Mouse (Mus musculus): ENCODE measurements around the gene Sipa1l3.
A peak's percentile ranks its signal among the peaks of the same experiment; 100 is the strongest.

Sipa1l3 gene

DNA sequence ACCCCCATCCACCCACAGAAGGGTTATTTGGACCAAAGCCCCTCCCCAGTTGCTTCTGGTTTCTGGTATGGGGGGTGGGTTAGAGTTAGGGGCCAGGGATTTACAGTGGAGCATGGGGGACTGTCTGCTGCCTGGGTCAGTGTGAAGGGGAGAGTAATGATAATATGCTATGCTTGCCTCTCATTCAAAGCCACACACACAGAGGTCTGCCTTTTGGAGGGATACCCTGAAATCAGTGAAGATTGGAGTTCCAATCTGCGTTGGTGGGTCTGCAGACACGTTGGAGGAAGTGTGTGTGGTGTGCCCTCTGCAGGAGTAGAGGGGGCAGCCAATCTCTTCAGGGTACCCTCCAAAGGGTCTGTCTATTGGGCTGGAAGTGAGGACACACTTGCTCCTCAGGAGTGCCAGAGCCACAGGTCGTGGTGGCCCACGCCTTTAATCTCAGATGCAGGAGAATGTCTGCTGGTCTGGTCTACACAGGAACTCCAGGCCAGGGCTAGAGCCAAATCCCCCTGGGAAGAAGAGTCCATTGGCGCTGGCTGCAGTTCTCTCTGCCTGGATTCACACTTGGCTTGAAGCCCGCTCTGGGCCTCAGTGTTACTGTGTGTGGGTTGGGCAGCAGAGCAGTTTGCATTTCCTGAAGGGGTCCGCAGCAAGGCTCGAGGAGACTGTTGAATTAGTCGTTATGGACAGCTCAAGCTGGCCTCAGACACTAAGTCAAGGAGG lies 213.0 kb downstream of the Sipa1l3 start:
- DNase-seq (ENCODE audit: low spot score): no peak

DNA sequence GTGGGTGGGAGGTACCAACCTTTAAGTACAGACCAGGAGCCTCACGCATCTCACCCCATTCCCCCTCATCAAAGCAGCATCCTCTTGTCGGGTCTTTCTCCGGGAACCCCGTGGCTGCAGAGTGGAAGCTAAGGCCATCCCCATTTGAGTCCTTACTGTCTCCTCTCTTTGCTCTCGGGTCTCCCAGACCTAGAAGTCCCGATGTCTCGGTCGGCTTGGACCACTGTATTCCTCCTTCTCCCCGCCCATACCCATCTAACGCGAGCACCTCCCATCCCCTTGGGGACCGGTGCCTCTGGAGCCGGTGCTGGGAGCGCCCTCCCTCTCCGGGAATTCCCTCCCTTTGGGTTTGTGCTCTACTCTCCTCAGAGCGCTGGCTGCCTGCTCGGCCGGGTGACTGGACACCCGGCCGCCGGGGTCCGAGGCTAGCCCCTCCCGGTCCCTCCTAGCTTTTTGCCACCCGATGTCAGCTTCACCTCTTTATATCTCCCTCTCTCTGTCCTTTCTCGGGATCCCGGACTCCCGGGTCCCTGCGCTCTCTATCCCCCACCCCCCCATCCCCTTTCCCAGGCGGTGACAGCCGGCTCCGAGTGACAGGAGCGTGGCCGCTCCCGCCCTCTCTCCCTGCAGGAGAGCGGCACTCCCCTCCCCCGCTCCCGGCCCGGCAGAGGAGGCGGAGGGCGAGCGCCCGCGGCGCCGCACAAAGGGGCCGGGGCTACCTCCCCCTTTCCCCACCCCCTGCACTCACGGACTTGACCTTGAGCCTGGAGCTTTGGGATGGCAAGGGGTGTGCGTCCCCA lies 213.8 kb downstream of the Sipa1l3 start:
- DNase-seq (ENCODE audit: low spot score): peak; percentile 66

DNA sequence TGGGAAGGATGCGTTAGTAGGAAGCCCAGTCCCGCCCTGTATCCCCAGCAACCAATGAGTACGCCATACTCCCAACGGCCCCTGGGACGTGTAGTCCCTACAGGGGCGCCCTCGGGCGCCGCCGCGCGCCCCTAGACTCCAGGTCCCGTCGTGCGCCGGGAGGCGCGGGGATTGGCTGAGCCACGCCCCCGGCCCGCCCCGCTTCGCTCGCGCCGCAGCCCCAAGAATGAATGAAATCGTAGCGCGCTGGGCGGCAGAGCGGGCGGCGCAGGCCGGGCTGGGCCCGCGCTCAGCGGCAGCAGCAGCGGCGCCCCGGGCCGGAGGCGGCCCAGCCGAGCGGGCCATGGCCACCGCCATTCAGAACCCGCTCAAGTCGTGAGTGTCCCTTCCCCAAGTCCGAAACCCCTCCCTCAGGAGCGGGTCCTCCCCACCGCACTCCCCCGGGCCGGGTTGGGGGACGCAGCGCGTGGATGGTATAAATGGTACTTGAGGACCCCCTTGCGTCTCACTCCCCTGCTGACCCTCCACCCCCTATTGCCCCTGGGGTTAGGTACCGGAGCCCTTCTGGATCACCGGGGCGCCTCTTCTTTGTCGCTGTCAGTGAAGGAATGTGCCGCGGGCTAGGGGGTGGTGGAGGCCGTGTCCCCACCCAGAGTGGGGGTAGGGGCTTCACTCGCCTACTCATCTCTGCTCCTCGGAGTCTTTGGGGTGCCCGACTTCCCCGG lies 214.5 kb downstream of the Sipa1l3 start, which contains the start of gene Dpf1:
Gene Dpf1 (plus strand): TSS at position 214 of the 725 bp plus-strand sequence.
- peak; percentile 89 for DNase-seq (ENCODE audit: low spot score)

DNA sequence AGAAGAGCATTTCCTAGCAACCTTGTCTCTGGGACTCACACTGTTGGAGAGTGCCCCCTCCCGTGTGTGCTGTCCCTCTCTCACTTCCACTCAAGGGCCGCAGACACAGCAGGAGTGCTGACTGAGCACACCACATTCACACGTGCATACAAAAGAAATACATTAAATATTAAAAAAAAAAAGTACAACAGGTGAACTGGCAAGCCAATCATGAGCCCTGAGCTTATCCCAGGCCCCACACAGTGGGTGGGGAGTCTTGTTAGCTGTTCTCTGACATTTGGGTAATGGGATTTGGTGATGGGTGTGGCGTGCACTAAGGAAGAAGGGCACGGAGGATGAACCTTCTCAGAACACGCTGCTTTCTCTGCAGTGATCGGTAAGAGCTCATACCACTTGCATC lies 215.8 kb downstream of the Sipa1l3 start:
- no peak for DNase-seq (ENCODE audit: low spot score)

DNA sequence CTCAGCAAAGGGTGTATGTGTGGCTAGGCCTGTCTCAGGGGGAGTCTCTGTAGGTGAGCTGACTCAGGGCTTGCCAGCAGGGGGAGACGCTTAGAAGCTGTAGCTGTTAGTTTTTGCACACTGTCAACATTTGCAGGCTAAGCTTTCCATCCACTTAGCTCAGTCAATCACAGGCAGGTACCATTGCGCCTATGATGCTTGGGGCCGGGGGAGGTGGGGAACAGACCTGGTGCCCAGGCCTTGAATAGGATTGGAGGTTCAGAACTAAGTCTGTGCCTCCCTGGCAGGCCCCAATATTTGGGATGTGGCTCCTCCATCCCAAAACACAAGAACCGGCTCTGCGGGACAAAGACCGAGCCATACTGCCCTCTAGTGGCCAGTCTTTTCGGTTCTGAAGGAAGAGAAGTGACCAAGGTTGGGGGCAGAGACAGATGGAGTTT lies 217.3 kb downstream of the Sipa1l3 start:
- DNase-seq (ENCODE audit: low spot score): peak; percentile 92

DNA sequence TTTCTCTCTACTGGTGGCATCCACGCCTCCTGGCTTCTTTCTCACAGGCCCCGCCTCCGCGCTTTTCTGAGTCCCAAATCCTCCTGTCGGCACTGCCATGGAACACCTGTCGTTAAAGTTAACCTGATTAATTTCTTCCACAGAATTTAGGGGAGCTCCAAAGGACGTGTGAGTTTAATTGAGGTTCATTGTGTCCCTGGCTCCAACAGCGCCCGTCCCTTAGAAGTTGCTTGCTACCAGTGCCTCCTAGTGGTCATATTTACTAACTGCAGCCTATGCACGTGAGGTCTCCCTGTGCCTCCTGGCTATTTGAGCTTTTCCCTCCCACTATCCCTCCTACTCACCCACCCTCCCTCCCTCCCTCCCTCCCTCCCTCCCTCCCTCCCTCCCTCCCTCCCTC lies 221.4 kb downstream of the Sipa1l3 start:
- DNase-seq (ENCODE audit: low spot score): peak; percentile 92

DNA sequence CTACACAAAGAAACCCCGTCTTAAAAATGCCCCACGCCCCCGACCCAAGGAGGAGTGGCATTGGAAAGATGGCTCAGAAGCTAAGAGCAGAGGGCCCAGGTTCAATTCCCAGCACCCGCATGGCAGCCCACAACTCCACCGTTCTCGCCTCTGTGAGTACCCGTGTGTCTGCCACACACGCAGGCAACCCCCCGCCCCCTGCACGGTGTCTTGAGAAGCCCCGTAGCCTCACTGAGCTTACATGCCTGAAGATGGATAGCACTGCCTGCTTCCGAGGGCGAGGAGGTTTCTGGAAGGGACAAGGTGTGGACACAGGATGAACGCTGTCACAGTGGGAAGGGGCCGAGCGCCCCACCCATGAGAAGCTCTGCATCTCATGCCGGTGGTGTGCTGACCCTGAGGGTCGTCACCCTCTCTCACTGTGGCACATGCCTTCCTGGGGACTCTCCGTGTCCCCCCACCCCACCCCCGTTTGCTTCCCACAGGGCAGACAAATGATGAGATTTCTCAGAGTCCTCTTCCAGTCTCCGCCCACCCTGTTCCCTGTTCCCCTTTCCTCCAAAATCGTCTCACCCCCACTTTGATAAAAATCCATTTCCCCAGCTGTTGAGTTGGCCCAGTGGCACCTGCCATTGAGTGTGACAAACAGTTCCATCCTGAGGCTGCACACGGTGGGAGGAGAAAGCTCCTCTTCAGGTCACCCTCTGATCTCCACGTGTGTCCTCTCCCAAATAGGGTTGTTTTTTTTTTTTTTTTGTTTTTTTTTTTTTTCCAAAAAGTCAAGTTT lies 222.4 kb downstream of the Sipa1l3 start:
- no peak for DNase-seq (ENCODE audit: low spot score)

DNA sequence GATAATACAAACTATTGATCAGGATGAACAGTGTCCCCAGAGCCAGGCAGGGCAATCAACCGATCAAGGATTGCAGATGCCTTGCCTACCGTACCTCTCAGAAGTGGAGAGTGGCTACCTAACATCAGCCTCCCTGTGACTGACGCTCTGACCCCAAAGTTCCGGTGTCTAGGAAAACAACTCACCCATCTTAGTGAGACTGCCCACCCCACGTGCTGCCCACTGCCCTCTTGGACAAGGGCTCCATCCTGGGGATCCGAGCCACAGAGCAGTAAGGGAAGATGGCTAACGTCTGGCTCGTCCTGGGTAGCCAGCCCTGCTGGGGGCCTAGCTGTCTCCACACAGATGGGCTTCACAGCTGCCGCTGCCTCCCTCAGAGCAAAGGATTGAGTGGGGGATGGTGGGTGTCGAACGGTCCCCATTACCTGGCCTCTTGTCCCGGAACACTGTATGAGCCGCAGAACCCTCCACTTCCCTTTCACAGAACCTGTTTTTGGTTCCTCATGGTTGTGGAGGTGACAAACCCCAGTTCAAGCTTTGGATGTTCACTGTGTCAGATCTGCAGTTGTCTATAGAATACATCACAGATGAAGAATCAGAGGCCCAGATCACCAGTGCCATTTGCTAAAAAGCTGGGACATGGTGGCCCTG lies 224.2 kb downstream of the Sipa1l3 start:
- no peak for DNase-seq (ENCODE audit: low spot score)

DNA sequence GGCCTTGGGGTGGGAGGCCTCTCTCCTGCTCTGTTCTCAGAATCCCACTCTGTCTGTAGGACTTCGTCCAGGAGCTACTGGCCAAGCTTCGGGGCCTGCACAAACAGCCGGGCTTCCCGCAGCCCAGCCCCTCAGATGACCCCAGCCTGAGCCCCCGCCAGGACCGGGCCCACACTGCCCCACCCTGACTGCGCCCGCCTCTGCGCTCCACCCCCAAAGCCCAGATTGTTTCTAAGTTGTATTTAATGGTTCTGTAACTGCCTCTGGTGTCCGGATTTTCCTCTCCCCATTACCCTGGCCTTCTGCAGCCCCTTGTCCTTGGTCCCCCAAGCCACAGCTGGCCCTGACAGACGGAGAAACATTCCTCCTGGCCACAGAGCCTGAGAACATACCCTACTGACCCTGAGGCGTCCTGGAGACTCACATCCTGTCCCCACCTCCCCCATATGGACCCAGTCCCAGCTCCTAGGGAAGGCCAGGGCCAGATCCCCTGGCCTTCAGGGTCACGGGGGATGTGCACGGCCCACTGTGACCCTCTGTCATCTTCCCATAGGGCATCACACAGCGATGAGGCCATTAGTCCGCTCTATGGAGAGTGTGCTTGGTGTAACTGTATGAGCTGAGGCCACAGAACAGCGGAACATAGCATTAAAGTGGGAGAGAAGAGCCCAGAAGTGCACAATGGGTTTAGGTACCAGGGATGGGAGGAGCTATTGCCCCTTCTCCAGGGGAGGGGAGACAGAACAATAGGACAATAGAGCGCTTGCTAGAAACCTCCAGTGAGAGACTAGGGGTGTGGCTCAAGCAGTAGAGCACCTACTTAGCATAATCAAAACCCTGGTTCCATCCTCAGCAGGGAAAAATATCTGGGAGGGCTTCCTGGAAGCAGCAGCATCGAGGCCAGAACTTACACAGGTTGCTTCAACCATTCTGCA lies 225.0 kb downstream of the Sipa1l3 start:
- no peak for DNase-seq (ENCODE audit: low spot score)

DNA sequence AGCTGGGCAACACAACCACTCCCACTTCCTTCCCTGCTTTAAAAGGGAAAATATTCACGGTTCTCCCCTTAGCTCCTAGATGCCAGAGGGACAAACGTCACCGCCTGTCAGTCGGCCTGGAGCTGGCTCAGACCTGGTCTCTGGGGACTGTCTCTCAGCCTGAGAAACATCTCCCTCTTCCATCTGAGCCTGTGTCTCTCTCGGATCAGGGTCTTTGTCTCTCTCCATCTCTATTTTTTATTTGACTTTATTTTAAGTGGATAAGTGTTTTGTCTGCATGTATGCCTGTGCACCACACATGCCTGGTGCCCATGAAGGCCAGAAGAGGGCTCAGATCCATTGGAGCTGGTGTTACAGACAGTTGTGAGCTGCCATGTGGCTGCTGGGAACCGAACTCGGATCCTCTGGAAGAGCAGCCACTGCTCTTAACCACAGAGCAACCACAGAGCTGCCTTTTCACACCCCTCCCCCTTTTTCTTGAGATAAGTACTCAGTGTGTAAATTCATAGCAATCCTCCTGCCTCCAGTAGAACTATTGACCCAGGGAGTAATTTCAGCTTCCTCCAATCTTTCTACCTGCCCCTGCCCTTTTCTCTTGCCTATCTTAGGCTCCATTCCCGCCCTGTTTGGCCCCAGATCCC lies 225.9 kb downstream of the Sipa1l3 start:
- no peak for DNase-seq (ENCODE audit: low spot score)

DNA sequence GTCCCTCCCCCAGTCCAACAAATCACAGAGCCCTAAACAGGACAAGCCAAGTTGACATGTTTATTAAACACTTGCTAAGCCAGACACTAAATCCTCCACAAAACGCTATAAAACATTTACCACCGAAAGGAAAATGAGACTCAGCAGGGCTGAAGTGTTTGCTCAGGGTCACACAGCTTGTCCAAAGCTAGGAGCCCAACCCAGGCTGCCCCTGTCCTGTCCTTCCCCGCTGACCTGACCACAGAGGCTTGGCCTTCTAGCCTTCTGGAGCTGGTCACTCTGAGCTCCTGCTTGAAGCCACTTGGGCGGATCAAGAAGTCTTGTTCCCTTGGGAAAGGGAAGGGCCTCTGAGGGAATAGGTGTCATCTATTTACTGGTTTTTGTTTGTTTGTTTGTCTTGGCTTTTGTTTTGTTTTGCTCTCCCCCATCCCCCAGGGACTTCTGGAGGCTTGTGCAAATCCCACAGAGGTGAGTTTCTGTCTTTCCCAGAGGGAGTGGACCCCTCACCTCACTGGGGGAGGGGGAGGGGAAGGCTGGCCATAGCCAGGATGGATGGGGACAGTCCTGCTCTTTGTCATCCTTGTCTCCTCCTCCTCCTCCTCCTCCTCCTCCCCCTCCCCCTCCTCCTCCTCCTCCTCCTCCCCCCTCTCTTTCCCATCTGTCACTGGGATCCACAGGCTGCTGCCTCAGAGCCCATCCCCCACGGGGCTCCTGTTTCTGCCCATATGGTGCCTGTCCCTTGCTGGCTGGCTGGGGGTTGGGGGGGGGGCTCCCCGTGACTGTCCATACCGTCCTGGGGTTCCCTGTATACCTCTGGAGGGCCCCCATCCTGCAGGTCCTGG lies 226.6 kb downstream of the Sipa1l3 start:
- DNase-seq (ENCODE audit: low spot score): peak; percentile 69

DNA sequence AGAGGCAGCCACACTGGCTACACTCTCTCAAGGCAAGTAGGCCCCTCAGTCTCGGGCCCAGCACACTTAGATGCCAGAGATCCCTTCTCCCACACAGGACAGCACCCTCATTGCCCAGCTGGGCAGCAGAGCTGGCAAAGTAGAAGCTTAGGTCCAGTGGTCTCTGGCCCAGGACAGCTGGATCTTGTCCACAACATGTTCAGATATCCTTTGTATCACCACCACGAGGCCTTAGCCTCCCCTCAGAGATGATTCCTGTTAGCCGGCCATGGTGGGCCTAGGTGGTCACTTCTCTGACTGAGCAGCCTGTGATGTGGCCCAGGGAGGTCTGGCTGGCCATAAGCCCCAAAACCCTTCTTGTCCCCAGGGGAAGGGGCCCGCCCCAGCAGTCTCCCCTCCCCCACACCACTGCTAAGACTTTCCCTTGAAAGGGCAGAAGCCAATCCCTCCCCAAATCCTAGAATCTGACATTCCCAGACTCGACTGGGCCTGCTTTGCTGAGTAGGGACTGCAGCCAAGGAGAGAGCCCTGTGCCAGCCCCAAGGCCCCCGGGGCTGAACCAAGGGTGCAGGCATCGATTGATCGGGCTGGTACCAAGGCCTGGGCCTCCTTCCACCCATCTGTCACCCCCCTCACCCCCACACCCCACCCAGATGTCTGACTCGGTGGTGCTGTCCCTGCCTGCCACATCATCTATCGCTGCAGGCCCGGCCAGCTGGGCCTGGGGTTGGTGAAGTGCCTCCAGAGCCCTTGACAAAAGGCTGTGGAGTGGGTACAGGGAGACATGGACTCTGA lies 227.6 kb downstream of the Sipa1l3 start:
- DNase-seq (ENCODE audit: low spot score): no peak

DNA sequence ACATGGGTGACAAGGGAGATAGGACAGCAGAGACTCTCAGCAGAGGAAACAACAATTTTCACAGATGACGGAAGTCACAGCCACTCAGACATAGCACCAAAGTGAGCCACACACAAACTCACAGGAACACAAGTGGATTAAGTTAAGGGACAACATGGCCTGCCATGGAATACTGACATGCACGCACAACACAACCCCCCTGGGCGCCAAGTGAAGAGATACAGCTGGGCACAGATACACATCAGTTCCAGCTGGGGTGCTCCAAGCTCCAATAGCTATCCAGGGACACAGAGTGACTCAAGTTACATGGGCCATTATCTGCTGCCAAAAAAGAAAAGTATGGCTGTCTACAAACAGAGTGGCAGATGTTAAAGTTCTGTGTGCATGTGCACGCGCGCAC lies 228.6 kb downstream of the Sipa1l3 start:
- DNase-seq (ENCODE audit: low spot score): no peak

DNA sequence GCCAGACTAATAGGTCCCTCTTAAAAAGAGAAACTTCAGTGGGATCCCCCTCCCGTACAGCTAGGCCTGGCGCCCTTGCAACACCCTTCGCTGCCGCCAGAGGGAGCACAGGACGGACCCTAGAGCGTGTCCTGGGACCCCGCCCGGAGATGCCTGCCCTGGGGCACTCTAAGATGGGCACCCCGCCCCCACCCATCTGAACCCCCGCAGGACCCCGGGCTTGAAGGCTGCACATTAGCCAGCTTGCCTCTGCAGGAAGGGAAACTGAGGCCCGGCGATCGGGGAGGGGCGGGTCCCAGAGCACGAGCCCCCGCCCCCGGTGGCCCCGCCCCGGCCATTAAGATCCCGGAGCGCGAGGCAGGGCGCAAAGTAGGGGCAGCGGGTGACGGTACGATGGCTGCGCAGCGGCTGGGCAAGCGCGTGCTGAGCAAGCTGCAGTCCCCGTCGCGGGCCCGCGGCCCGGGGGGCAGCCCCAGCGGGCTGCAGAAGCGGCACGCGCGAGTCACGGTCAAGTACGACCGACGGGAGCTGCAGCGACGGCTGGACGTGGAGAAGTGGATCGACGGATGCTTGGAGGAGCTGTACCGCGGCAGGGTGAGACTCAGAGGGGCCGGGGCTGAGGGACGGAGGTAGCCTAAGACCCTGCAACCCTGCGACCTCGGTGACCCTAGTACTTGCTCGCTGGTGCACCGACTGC lies 229.4 kb downstream of the Sipa1l3 start, which contains the start of gene Ppp1r14a:
Gene Ppp1r14a (plus strand): TSS at position 367 of the 697 bp plus-strand sequence.
- peak; percentile 85 for DNase-seq (ENCODE audit: low spot score)

DNA sequence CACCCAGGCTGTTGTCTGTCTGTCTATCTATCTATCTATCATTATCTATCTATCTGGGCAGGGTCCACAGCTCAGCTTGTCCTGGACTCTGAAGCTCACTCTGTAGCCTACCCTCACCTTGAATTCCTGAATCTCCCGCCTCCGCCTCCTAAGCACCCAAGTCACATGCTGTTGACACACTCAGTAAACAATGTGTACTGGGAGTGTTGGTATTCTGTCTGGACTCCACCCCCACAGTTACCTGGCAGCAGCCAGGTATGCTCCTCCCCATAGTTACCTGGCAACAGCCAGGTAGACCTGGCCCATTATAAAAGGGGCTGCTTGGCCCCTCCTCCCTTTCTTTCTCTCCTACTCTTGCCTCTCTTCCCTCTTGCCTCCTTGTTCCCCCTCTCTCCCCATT lies 230.4 kb downstream of the Sipa1l3 start:
- no peak for DNase-seq (ENCODE audit: low spot score)

DNA sequence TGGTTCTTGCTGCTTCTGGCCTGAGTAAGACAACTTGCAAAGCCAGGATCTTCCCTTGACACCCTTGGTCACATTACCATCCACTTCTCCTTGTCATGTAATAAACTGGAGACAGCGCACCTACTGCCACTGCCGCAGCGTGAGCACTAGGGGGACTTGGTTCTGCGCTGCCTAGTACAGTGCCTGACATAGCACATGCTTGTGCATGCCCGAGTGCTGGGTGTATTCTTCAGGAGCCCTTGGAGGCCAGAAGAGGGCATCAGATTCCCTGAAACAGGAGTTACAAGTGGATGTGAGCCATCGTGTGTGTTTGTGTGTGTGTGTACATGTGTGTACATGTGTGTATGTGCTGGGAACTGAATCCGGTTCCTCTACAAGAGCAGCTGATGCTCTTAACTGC lies 231.0 kb downstream of the Sipa1l3 start:
- no peak for DNase-seq (ENCODE audit: low spot score)

DNA sequence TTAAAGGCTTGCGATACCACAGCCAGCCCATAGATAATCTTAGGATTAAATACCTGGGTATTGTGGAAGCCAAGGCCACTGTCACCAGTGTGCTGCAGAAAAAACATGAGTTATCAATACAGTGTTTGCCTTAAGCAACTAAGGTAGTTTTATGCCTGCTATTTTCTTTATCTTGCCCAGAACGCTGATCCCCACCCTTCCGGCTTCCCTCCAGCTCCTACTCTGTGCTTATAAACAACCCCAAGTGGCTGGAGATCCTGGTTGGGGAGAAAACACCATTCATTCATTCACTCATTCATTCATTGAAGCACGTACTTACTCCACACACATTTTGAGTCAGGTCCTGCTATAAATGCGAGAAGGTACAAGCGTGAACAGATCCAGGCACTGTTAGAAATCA lies 233.9 kb downstream of the Sipa1l3 start:
- DNase-seq (ENCODE audit: low spot score): no peak

Data from retina, embryonic 14.5 days (tissue).